Mouse (Mus musculus) small intestine, adult 2 months (tissue): ENCODE data around the gene Zswim9.

ENCODE experiments used
- CTCF ChIP-seq: fragments of 200-500 bp; IDR thresholded peaks from 2 replicates; pipeline ENCODE4 v1.5.1; 2012; ENCODE audit warnings: low read depth, mild to moderate bottlenecking, control low read depth, inconsistent platforms, low read length, moderate library complexity, mixed read lengths; ENCODE audit not compliant: insufficient replicate concordance, insufficient read length; ENCODE audit errors: extremely low read depth
- POLR2A ChIP-seq: fragments of 200-500 bp; IDR thresholded peaks from 2 replicates; pipeline ENCODE4 v1.6.1; 2012; ENCODE audit warnings: low read depth, mild to moderate bottlenecking, control low read depth, inconsistent platforms, low read length, moderate library complexity

GRCm38 (mm10) chr7:13291370-13291769, 12.8 kb upstream of the Zswim9 start:
- TF ChIP-seq CTCF (no peak), POLR2A (no peak)
